Mouse (Mus musculus): ENCODE measurements around the gene Ppa1.

DNA sequence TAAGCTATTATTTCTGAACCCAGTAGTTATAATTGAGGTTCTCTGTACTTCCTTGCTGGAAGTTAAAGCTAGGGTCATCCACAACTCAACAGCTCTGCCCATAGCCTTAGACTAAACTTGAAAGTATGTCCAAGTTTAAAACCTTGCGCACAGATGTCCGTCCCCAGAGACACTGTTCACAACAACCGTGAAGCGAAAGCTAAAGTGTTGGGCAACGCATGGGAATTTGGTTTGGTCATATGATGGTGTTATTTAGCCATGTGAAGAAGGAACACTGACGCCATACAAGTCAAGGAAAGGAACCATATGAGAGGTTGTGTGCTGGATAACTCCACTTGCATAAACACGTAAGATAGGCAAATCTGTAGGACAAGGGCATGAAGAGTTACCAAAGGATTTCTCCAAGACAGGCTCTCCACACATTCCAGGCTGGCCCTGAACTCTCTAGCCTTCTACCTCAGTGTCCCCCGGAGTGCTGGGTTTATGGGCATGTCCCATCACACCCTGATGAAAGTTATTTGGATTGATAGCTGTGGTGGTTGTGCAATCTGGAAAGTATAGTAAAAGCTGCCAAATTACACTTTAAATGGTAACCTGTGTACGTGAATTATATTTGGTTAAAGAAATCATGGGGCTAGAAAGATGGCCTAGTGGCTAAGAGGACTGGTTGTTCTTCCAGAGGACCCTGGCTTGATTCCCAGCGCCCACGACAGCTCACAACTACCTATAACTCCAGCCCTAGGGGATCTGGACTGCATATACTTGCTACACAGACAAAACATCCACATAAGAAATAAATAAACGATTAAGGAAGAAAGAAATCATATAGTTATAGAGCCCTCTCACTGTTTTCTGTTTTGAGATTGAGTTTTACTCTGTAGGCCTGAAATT lies 69.3 kb downstream of the Ppa1 start:
- no peak for TF ChIP-seq CTCF (IDR thresholded peaks at IDR 0.05; ENCODE audit: borderline replicate concordance, control insufficient read depth, extremely low read depth, insufficient read depth, low read length, poor library complexity)
- TF ChIP-seq POLR2A (IDR thresholded peaks at IDR 0.05; ENCODE audit: control insufficient read depth, extremely low read depth, insufficient read depth, low read length, poor library complexity) = no peak
